In the genomic region with DNA sequence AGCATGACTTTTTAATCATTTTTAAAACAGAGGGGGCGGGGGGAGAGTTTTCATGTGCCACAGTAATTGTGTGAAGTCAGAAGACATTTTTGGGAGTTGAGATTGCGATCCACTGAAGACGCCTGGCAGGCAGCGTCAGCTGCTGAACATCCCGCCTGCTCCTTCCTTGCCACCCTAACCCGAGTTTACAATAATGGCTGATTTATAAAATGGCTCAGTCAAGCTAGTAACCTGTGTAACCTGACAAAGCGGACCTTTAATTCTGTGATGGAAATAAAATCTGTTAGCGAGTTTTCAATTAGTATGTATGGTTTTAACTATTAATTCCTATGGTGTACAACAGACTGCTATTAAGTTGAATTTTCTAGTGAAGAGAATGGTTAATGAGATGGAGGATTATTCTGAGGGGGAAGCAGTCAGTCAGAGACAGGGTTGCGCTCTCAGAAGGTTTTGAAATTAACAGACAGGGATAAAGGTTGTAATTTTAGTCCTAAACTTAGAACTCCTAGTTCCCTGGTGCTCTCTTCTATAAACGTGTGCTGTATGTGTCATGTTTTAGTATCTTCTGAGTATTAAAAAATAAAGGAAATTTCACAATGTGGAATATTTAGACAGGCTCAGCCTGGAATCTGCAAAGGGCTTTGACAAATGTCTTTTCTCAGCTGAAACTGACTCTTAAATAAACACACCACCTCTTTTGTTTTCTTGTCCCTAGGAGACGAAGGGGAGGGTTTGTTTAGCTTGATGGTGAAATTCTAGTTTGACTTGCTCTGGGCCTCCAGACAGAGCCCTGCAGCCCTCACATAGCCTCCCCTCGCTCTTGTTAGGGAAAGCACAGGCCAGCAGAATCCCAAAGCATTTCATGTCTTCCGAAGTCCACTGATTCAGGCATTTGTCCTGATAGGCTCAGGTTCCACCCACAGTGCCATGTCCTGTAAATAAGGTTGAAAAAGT, we compare ENCODE assay signal across 10 mouse cellular contexts. TPM values are rescaled to one million over a fixed set of nuclear protein-coding genes. Genes with fewer than 3 reads are reported as not detected.
DNase-seq lines count a peak whose midpoint lies in the region; ATAC-seq and TF ChIP-seq lines count a peak whose summit lies in the region.
"Had no signal": no experiment of that assay in that cellular context is flagged by ENCODE, and none has a peak within 500 bp of the region (broad histone marks: within the 10 kb centered on the region; RNA-seq: fewer than 3 reads in every experiment).

No protein-coding gene starts in this region.

- peaks cover 35% of the 10 kb centered on the region for H3K36me3 ChIP-seq in heart, embryonic 12.5 days
- peaks cover 27% of the 10 kb centered on the region for H3K36me3 ChIP-seq in intestine, postnatal 0 days (ENCODE audit: control insufficient read depth, insufficient read depth)
- H3K36me3 ChIP-seq in midbrain, embryonic 12.5 days: peaks cover 41% of the 10 kb centered on the region

- no peak overlapping the region for H3K4me2 ChIP-seq in heart, embryonic 12.5 days
- H3K4me2 ChIP-seq in intestine, postnatal 0 days (replicated peaks; ENCODE audit: low read depth): no peak overlapping the region
- H3K4me2 ChIP-seq in midbrain, embryonic 12.5 days (replicated peaks): no peak overlapping the region
- H3K4me2 ChIP-seq: neural tube, embryonic 12.5 days had no signal

- no peaks in the 10 kb centered on the region for H3K27me3 ChIP-seq in heart, embryonic 12.5 days (replicated peaks)
- H3K27me3 ChIP-seq in intestine, postnatal 0 days (replicated peaks; ENCODE audit: control insufficient read depth, insufficient read depth, low read length): no peaks in the 10 kb centered on the region
- no peaks in the 10 kb centered on the region for H3K27me3 ChIP-seq in midbrain, embryonic 12.5 days
- H3K27me3 ChIP-seq: CH12.LX; neural tube, embryonic 12.5 days had no signal

- H3K27ac ChIP-seq in heart, embryonic 12.5 days (ENCODE audit: poor library complexity, severe bottlenecking): no peak overlapping the region
- peak overlapping the region; percentile 15; the same call in 1 of the 2 replicates for H3K27ac ChIP-seq in intestine, postnatal 0 days (ENCODE audit: low read depth, low read length)
- H3K27ac ChIP-seq in midbrain, embryonic 12.5 days (replicated peaks): peak overlapping the region; percentile 43; the same call in 1 of the 2 replicates
- H3K27ac ChIP-seq: neural tube, embryonic 12.5 days had no signal

- intact Hi-C loops in left cerebral cortex, postnatal 4 days (cut with DNase I): no loop called here

- TF ChIP-seq CTCF in intestine, postnatal 0 days (IDR thresholded peaks at IDR 0.05; ENCODE audit: low read depth): no peak

- no peak overlapping the region for H3K4me3 ChIP-seq in heart, embryonic 12.5 days
- H3K4me3 ChIP-seq in intestine, postnatal 0 days (ENCODE audit: low read depth, low read length): no peak overlapping the region
- H3K4me3 ChIP-seq in midbrain, embryonic 12.5 days: no peak overlapping the region
- H3K4me3 ChIP-seq: neural tube, embryonic 12.5 days had no signal

- H3K4me1 ChIP-seq in heart, embryonic 12.5 days (replicated peaks): peaks cover 15% of the 10 kb centered on the region
- H3K4me1 ChIP-seq in intestine, postnatal 0 days (replicated peaks; ENCODE audit: control insufficient read depth, insufficient read depth, low read length): no peaks in the 10 kb centered on the region
- no peaks in the 10 kb centered on the region for H3K4me1 ChIP-seq in midbrain, embryonic 12.5 days

- no peak overlapping the region for H3K9ac ChIP-seq in heart, embryonic 12.5 days
- no peak overlapping the region for H3K9ac ChIP-seq in intestine, postnatal 0 days (ENCODE audit: low read depth, low read length)
- no peak overlapping the region for H3K9ac ChIP-seq in midbrain, embryonic 12.5 days (replicated peaks)
- H3K9ac ChIP-seq: neural tube, embryonic 12.5 days had no signal

- no peaks in the 10 kb centered on the region for H3K9me3 ChIP-seq in heart, embryonic 12.5 days (replicated peaks)
- H3K9me3 ChIP-seq in intestine, postnatal 0 days (ENCODE audit: control insufficient read depth): no peaks in the 10 kb centered on the region
- H3K9me3 ChIP-seq in midbrain, embryonic 12.5 days: no peaks in the 10 kb centered on the region
- H3K9me3 ChIP-seq: neural tube, embryonic 12.5 days had no signal

- no peak for ATAC-seq in heart, embryonic 12.5 days (ENCODE audit: insufficient number of reproducible peaks, low FRiP score)
- ATAC-seq in intestine, postnatal 0 days: no peak
- ATAC-seq in midbrain, embryonic 12.5 days (ENCODE audit: low FRiP score, low read depth): no peak

- 70% methylated on average over 13 of the region's 13 CpGs for WGBS in heart, embryonic 12.5 days
- WGBS in intestine, postnatal 0 days: 56% methylated on average over 13 of the region's 13 CpGs
- 75% methylated on average over 13 of the region's 13 CpGs for WGBS in midbrain, embryonic 12.5 days

- DNase-seq in heart, adult 9 months (ENCODE audit: low spot score in 2 of 2): peak; percentile 22 to 27
- DNase-seq in embryo, embryonic 10 days (ENCODE audit: low spot score): peak; percentile 35
- DNase-seq in layer of hippocampus, postnatal 14 days (ENCODE audit: low spot score in 2 of 2): no peak
- no peak for DNase-seq in T-cell, adult 2 months (ENCODE audit: low spot score)
- DNase-seq in left cerebral cortex, postnatal 4 days: no peak

RNA-seq across cellular contexts. Expression of a gene that starts 51.6 kb away (rescaled TPM):
- 18.9 and 19.8 TPM in 2 replicates for polyA plus RNA-seq in heart, embryonic 12.5 days (2016; fragmentation: Nextera tagmentation; extraction: Ambion mirVana)
- 10.8 and 11.1 TPM in 2 replicates for polyA plus RNA-seq in intestine, postnatal 0 days (2015; fragmentation: Nextera tagmentation; extraction: Ambion mirVana)
- 29.6 and 35.2 TPM in 2 replicates for polyA plus RNA-seq in midbrain, embryonic 12.5 days (2016; fragmentation: Nextera tagmentation; extraction: Ambion mirVana)
- total RNA-seq in layer of hippocampus, postnatal 14 days (2021): 10 to 100 TPM; 27.2 to 30.5 TPM
- 10 to 100 TPM; 23.2 to 27.3 TPM for total RNA-seq in left cerebral cortex, postnatal 4 days (2021)

RNA-seq across cellular contexts. Expression of a gene that starts 56.8 kb away (rescaled TPM):
- 119 and 123 TPM in 2 replicates for polyA plus RNA-seq in heart, embryonic 12.5 days (2016; fragmentation: Nextera tagmentation; extraction: Ambion mirVana)
- polyA plus RNA-seq in intestine, postnatal 0 days (2015; fragmentation: Nextera tagmentation; extraction: Ambion mirVana): 31.8 and 34.0 TPM in 2 replicates
- polyA plus RNA-seq in midbrain, embryonic 12.5 days (2016; fragmentation: Nextera tagmentation; extraction: Ambion mirVana): 104 and 111 TPM in 2 replicates
- total RNA-seq in layer of hippocampus, postnatal 14 days (2021): 10 to 100 TPM; 67.8 to 69.2 TPM
- total RNA-seq in left cerebral cortex, postnatal 4 days (2021): 10 to 100 TPM; 77.0 to 82.5 TPM

Comparison
In these comparisons a context has a peak if more than half of its experiments do, and no peak if none do; other contexts are left out.
1. DNase-seq: peak in heart, adult 9 months (2 of 2) and embryo, embryonic 10 days (single experiment); none in layer of hippocampus, postnatal 14 days (0 of 2), T-cell, adult 2 months (single experiment) and left cerebral cortex, postnatal 4 days (single experiment).